Mouse (Mus musculus) fibroblast of lung, adult 2 months (primary cell): Measurements from ENCODE around the gene Prph2.
A peak's percentile ranks its signal among the peaks of the same experiment; 100 is the strongest.

Experiments
- DNase-seq: peaks from one replicate; pipeline ENCODE4 v3.0.0-alpha.2; 2011; ENCODE audit warnings: low read depth

Gene Prph2

DNA sequence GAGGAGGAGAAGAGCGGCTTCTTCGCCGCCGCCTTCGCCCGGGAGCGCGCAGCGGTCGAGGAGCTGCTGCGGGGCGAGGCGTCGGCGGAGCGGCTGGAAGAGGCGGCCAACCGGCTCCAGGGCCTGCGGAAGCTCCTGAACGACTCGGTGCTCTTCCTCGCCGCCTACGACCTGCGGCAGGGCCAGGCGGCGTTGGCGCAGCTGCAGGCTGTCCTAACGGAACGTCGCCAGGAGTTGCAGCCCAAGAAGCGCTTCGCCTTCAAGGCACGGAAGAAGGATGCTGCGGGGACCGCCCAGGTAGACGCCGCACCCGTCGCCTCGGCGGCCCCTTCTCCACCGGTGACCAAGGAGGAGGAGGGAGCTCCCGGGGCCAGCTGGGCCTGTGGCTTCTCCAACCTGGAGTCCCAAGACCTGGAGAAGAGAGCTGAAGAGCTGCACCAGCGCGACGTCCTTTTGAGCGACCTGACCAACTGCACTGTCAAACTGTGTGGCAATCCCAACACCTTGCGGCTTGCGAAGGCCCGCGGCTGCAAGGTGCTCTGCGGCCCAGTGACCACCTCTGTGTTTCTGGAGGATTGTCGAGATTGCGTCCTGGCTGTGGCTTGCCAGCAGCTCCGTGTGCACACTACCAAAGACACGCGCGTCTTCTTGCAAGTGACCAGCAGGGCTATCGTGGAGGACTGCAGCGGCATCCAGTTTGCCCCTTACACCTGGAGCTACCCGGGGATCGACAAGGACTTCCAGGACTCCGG, 19.2 kb upstream of the Prph2 start:
- no peak for DNase-seq

DNA sequence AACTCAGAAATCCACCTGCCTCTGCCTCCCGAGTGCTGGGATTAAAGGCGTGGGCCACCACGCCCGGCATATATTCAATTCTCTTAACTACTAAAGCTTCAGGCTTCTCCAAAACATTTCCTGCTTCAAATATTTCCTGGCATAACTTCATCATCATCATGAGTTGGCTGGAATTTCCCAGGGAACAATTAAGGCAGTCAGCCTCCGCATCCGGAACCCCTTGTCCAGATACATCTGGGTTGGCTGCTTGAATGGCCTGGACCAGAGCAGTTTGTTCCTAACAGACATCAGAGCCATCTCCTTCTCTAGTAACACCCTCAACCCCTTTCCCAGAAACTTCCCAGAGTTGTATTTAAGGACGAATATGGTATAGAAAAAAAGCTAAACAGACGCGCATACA, 14.8 kb upstream of the Prph2 start:
- DNase-seq, result no peak

DNA sequence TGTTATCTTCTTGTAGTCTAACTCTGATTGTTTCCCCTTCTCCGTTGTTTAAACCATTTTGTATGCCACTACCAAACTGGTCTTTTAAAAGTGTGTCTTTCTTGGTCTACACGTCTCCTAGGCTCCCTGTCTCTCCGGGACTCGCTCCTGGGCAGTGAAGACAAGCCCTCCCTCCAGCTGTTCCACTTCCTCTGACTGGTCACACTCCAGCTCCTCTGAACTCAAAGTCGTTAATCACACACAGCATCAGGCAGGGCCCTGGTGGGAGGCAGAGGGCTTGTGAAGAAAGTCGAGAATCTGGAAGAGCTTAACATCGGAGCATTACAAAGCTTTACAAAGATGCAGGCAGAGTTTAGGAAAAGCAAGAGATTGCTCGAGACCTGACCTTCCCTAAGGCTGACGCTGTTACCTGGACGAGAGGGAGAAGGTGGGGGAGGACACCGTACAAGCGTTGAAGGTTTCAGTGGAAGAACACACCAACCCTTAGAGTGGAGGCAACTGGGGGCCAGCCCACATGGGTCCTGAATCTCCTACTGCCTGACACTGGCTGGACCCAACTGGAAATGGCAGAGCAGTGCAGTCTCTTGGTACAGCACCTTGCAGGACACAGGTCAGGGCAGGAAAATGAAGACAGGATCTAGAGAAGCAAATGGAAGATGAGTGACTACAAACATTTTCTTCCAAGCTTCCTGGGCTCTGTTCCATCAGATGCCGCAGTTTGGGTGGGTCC, 12.9 kb upstream of the Prph2 start:
- DNase-seq, result no peak

DNA sequence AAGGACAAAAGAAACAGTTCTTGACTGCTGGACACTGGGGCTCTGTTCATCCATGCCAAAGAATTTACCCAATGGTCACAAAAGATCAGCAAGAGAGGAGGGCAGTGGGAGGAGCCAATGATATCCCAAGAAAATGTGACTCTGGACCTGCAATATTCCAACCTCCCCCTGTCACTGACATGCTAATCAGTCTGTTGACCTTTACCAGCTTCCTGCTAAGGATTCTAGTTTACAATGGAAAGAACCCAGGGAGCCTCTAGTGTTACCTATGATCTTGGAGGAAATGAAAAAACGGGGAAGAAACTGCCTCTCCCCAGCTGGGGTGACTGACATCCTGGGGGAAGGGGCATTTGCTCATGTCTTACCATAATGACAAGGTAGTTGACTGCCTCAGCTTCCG, 9.3 kb upstream of the Prph2 start:
- no peak for DNase-seq

DNA sequence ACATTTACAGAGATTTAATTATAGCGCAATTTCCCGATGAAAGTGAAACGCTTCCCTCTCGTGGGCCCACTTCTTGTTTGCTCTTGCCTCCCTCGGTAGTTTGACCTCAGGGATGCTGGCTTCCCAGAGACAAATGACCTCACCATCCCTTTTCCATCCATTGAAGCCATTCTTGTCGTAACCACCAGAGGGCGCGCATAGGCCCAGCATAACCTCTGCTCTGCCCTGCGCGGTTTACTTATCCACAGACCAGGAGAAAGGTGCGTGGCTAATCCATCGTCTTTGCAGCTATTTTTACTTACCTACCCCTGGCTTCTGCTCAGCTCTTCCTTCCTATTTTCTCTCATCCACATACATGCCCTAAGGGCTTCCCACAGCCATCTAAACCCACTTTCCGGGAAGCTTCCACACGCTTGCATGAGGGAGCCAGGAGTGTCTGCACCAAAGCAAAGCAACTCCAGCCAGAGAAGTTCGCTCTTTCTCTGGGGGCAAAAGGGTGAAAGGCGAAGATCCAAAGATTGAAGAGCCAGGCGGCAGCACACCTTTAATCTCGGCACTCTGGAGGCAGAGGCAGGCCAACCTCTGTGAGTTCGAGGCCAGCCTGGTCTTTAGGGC, 6.3 kb upstream of the Prph2 start:
- DNase-seq, result peak; percentile 47

DNA sequence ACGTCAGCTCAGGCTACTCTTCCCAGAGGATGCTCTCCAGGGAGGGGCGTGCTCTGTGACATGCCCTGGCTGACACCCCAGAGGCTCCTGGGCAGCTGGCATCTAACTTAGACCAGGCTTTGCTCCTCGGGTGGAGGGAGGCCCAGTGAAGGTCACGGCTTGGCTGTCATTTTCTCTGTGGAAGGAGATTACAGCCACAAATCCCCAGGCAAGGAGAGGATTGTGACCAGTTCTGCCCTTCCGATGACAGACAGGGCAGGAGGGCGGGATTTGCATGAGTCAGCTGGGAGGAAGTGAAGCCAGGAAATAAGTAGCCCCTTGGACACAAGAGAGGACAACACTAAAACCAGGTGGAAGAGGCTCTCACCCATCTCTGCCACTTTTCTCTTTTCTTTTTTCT, 2.1 kb downstream of the Prph2 start:
- DNase-seq, result no peak

DNA sequence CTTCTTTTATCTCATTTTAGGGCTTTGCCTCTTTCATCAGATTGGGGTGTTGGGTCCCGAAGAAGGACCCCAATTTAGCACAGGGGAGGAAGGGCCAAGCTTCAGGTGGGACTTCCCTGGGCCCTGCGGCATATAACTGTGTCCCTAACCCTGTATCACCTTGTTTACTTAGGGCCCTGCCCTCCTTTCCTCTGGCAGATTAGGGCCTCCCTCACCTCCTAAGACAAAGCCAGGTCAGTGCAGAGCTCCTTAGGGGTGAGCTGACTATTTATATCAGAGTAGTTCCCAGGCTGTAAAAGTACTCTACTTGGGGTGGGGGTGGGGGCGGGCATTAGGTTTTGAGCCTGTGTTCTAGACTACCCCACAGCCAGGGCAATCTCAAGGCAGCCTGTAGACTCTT, 4.9 kb downstream of the Prph2 start:
- DNase-seq, result no peak

DNA sequence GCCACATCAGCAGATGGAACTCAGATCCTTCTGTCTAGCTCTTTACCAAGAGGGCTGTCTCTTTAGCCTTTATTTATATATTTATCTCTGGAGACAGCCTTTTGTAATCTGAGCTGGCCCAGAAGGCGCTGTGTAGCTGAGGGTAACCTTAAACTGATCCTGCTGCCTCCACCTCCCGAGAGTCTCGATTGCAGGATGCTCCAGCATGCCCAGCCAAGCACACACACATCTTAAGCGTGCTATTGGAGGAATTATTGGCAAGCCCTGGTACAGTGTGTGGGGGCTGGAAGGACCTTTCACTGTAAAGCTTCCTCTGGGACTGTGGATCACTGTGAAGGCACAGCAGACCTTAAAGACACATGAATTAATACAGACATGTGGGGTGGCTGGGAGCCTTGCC, 8.7 kb downstream of the Prph2 start:
- no peak for DNase-seq

- no peak for DNase-seq
These were observed 10.6 kb downstream of the Prph2 start for GRCm38 (mm10) chr17:46920855-46921254.

DNA sequence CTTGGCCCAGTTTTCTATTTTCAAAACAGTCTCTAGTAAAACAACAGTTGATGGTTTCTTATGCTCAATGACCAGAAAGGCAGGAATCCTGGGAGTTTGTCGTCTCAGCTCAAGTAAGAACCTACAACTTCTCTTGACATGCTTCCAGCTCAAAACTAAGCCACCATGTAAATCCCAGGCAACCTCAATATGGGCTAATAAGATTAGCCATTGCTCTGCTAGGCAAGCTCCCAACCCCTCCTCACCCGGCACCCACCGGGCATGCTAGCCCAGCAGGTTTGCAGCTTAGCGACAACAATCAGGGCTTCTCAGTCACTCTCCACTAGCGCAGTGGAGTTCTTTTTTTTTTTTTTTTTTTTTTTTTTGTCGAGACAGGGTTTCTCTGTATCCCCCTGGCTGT, 15.9 kb downstream of the Prph2 start:
- no peak for DNase-seq

DNA sequence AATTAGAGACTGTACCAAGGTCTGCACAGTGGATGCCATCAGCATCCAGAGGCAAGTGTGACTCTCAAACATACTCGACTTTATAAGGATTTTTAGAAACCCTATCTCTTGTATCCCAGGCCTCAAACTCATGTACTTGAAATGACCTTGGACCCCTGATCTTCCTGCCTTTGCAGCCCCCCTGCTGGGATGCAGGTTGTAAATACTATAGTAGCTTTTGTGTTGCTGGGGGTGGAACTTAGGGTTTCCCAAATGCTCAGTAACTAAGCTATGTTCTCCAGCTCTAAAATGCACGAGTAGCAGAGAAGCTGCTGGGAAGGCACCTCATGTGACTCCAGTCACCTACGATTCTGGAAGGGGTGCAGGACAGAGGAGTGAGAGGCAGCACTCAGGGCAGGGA, 16.7 kb downstream of the Prph2 start:
- no peak for DNase-seq

DNA sequence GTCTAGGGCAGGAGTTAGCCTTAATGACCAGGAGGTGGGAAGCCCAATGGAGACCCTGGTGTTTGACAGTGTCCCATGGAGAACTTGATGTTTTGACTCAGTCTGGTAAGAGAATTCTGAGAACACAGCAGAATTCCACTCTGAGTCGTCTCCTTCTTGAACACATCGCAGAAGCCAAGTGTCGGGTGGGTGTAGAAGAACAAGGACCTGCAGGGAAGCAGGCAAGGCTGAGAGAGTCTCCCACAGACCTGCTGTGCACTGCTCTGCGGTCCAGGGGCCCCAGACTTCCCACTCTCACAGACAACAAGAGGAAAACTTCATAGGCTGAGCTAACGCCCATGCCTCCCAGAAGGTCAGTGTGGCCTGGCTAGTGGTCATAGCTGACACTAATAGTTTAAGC, 17.5 kb downstream of the Prph2 start:
- no peak for DNase-seq

GRCm38 (mm10) chr17:46929277-46929676, 19.0 kb downstream of the Prph2 start:
- no peak for DNase-seq

- DNase-seq, result no peak
These were observed 19.6 kb downstream of the Prph2 start for GRCm38 (mm10) chr17:46929897-46930296.

- DNase-seq, result peak; percentile 89
These were observed 22.7 kb downstream of the Prph2 start for GRCm38 (mm10) chr17:46932961-46933360.

- DNase-seq, result peak; percentile 44
These were observed 23.5 kb downstream of the Prph2 start for GRCm38 (mm10) chr17:46933557-46934348.

GRCm38 (mm10) chr17:46940461-46940860, 30.2 kb downstream of the Prph2 start:
- DNase-seq, result no peak

DNA sequence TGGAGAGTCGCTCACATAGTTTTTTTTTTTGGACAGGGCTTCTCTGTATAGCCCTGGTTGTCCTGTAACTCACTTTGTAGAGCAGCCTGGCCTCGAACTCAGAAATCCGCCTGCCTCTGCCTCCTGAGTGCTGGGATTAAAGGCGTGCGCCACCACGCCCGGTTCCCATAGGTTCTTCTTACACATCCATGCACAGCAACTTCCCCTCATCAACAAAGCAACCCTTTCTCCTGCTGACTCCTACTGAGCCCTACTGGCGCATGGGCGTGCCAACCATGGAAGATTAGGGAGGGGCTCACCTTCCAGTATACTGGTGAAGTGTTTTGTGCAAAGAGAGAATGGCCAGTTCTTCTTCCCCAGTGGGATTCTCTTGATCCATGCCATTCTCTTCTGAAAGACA, 32.2 kb downstream of the Prph2 start:
- no peak for DNase-seq

DNA sequence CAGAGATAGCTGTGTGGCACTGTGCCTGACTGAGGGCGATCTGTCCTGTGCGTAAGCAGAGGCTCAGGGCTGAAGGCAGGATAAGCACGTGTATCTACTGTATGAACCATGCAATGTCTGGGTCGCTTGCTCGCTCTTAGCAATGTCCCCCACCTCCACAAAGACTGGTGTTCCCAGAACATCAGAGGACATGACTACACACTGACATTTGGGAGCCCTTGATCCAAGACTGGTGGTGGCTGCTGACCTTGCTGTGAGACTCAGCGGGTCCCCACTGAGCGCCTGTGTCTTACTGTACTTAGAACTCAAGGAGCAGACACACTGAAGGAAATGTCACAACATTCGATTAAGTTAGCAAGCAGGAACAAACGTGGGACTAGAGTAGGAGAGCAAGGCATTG, 36.0 kb downstream of the Prph2 start:
- DNase-seq, result no peak

DNA sequence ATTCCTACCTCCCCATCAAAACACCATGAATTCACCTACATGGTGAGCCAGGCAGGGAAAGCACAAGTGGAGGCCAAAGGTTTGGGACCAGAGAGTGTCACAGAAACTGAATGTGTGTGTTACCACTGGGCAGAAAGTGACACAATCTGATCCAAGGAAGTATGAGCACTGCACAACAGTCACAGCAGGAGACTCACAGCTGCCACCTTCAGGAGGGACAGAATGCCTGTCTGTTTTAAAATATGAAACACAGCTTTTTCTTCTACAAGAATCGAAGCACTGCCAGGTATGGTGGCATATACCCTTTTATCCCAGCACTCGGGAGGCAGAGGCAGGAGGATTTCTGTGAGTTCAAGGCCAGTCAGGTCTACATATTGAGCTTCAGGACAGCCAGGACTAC, 47.8 kb downstream of the Prph2 start:
- no peak for DNase-seq

DNA sequence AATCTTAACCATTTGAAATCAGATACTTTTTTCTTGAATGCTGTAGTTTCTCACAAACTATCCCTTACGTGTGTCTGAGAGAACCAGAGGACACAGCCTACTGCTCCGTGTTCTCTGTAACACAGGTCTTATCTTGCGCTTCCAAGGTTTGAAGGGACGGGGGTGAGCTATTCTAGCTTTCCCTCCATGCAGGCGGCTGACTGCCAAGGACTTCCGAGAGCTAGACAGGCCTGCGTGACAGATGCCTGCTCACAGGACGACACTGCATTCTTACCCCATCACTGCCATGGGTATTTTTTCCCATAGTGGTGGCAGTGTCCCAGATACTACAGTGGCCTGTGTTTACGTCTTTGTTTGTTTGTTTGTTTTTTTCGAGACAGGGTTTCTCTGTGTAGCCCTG, 50.0 kb downstream of the Prph2 start:
- no peak for DNase-seq

DNA sequence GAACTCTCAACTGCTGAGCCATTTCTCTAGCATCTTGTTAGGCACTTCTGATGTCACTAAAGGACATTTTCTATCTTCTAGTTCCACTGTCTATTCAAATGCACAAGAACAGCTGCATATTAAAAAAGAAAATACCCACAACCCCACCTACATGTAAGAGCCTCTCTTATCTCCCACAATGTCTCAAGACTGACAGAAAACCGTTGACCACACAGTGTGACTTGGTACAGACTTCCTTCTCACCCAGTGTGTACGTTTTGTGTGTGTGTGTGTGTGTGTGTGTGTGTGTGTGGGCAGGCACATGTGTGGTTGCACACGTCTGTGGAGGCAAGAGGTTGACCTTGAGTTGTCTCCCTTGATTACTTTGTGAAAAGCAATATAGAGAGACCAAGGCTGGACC, 51.9 kb downstream of the Prph2 start:
- DNase-seq, result no peak

GRCm38 (mm10) chr17:46963186-46963585, 52.9 kb downstream of the Prph2 start:
- DNase-seq, result no peak
